Mouse (Mus musculus) liver, embryonic 13.5 days (tissue): ENCODE measurements around the gene Olfr1166. TPM values are rescaled to one million over a fixed set of nuclear protein-coding genes. Genes with fewer than 3 reads are reported as not detected.
"Not testable (repeated sequence)": the region's sequence is repeated elsewhere in the genome, so short reads cannot be mapped to it uniquely, and the experiment has no call there.

Experiments used
- ATAC-seq: fragments of 200-750 bp; cut with Nextera tagmentation; 2 replicates; pipeline ENCODE4 v1.8.0; 2017; ENCODE audit warnings: low read depth, mild to moderate bottlenecking, moderate number of reproducible peaks, moderate library complexity
- DNase-seq: peaks from one replicate; pipeline ENCODE4 v3.0.0; 2022
- H3K27ac ChIP-seq: fragments of 300-500 bp; sonication (generic); 2 replicates; pipeline ENCODE4 v1.5.1; 2015; ENCODE audit warnings: moderate library complexity, mild to moderate bottlenecking, inconsistent platforms
- H3K27me3 ChIP-seq: fragments of 300-500 bp; sonication (generic); 2 replicates; pipeline ENCODE4 v1.6.1; 2015; ENCODE audit warnings: mild to moderate bottlenecking, inconsistent platforms
- H3K36me3 ChIP-seq: fragments of 300-500 bp; sonication (generic); 2 replicates; pipeline ENCODE4 v1.6.1; 2015; ENCODE audit warnings: mild to moderate bottlenecking, inconsistent platforms
- H3K4me1 ChIP-seq: fragments of 300-500 bp; sonication (generic); replicated peaks from 2 replicates; pipeline ENCODE4 v1.6.1; 2015; ENCODE audit warnings: inconsistent platforms
- H3K4me2 ChIP-seq: fragments of 300-500 bp; sonication (generic); 2 replicates; pipeline ENCODE4 v1.6.1; 2015; ENCODE audit warnings: inconsistent platforms, mild to moderate bottlenecking, moderate library complexity
- H3K4me3 ChIP-seq: fragments of 300-500 bp; sonication (generic); replicated peaks from 2 replicates; pipeline ENCODE4 v1.5.1; 2015; ENCODE audit warnings: mild to moderate bottlenecking, inconsistent platforms
- H3K9ac ChIP-seq: fragments of 300-500 bp; sonication (generic); 2 replicates; pipeline ENCODE4 v1.6.1; 2015; ENCODE audit warnings: mild to moderate bottlenecking, inconsistent platforms
- H3K9me3 ChIP-seq: fragments of 300-500 bp; sonication (generic); replicated peaks from 2 replicates; pipeline ENCODE4 v1.6.1; 2016; ENCODE audit warnings: inconsistent platforms
- WGBS: fragments of 180-500 bp; shearing (Covaris S2); methylation state at CpG from one replicate; pipeline ENCODE4 v1.1.7; 2015; ENCODE audit not compliant: insufficient replicate concordance; 5-methylcytosine and 5-hydroxymethylcytosine counted together
- polyA plus RNA-seq: library from polyadenylated mRNA; unstranded; fragments of >200 nt; fragmentation: Nextera tagmentation; extraction: Ambion mirVana; gene quantifications from 2 replicates; pipeline ENCODE4 v1.2.1, GENCODE M21; 2015

Olfr1166 gene
- not detected in 2 replicates for polyA plus RNA-seq

GRCm38 (mm10) chr2:88128172-88128571, at the start of gene Olfr1166:
Gene Olfr1166, minus strand, starts transcription at chr2:88128272.
- no peak for DNase-seq
- Histone ChIP-seq H3K4me2 (no peak within 1 kb of the TSS), H3K36me3 (no peaks in the 10 kb centered on the region), H3K4me1 (no peaks in the 10 kb centered on the region), H3K27me3 (no peaks in the 10 kb centered on the region), H3K4me3 (no peak within 1 kb of the TSS), H3K27ac (no peak within 1 kb of the TSS), H3K9ac (no peak within 1 kb of the TSS), H3K9me3 (no peaks in the 10 kb centered on the region)
- 67% methylated on average over 1 of the region's 1 CpGs for WGBS
- ATAC-seq = no peak

- not testable (repeated sequence) for H3K4me1 ChIP-seq, H3K27ac ChIP-seq, DNase-seq, H3K4me3 ChIP-seq, H3K9me3 ChIP-seq, ATAC-seq, H3K4me2 ChIP-seq, H3K9ac ChIP-seq, H3K27me3 ChIP-seq, H3K36me3 ChIP-seq
- WGBS = 62% methylated on average over 1 of the region's 1 CpGs
Observed at GRCm38 (mm10) chr2:88155093-88155492, 27.0 kb upstream of the Olfr1166 start, which contains the start of gene Olfr1167. Gene Olfr1167, minus strand, starts transcription at chr2:88155193.

- 62% methylated on average over 4 of the region's 4 CpGs for WGBS
- Histone ChIP-seq H3K4me1 (no peaks in the 10 kb centered on the region), H3K27ac (no peak within 1 kb of the TSS), H3K27me3 (no peaks in the 10 kb centered on the region), H3K9ac (no peak within 1 kb of the TSS), H3K4me3 (no peak within 1 kb of the TSS), H3K4me2 (no peak within 1 kb of the TSS), H3K36me3 (no peaks in the 10 kb centered on the region), H3K9me3 (no peaks in the 10 kb centered on the region)
- ATAC-seq (no peak), DNase-seq (no peak)
Observed at GRCm38 (mm10) chr2:88093866-88094265, 34.2 kb downstream of the Olfr1166 start, which contains the start of gene Olfr1164. Gene Olfr1164, minus strand, starts transcription at chr2:88093966.

Other genes with a start within 250 kb of the Olfr1166 start
- gene Olfr1153, start 233.3 kb downstream of the Olfr1166 start, polyA plus RNA-seq = not detected in 2 replicates
- gene Olfr1154, start 223.1 kb downstream of the Olfr1166 start, polyA plus RNA-seq = not detected in 2 replicates
- gene Olfr1155, start 183.1 kb downstream of the Olfr1166 start, polyA plus RNA-seq = not detected in 2 replicates
- gene Olfr1156, start 175.2 kb downstream of the Olfr1166 start, polyA plus RNA-seq = not detected in 2 replicates
- gene Olfr1157, start 160.0 kb downstream of the Olfr1166 start, polyA plus RNA-seq = not detected in 2 replicates
- not detected in 2 replicates for gene Olfr74, start 153.6 kb downstream of the Olfr1166 start, polyA plus RNA-seq
- gene Olfr1158, start 138.2 kb downstream of the Olfr1166 start, polyA plus RNA-seq = not detected in 2 replicates
- gene Olfr1160, start 120.0 kb downstream of the Olfr1166 start, polyA plus RNA-seq = not detected in 2 replicates
- gene Olfr1161, start 105.5 kb downstream of the Olfr1166 start, polyA plus RNA-seq = not detected in 2 replicates
- not detected in 2 replicates for gene Olfr73, start 90.6 kb downstream of the Olfr1166 start, polyA plus RNA-seq
- not detected in 2 replicates for gene Olfr1162, start 77.1 kb downstream of the Olfr1166 start, polyA plus RNA-seq
- gene Olfr1163, start 56.4 kb downstream of the Olfr1166 start, polyA plus RNA-seq = not detected in 2 replicates
- not detected in 2 replicates for gene Olfr1164, start 34.3 kb downstream of the Olfr1166 start, polyA plus RNA-seq
- gene Olfr1167, start 26.9 kb upstream of the Olfr1166 start, polyA plus RNA-seq = not detected in 2 replicates
- gene Olfr1168, start 53.6 kb upstream of the Olfr1166 start, polyA plus RNA-seq = not detected in 2 replicates
- gene Olfr1170, start 100.1 kb upstream of the Olfr1166 start, polyA plus RNA-seq = not detected in 2 replicates
- gene Olfr1173, start 151.6 kb upstream of the Olfr1166 start, polyA plus RNA-seq = not detected in 2 replicates
- not detected in 2 replicates for gene Olfr1174-ps, start 186.9 kb upstream of the Olfr1166 start, polyA plus RNA-seq
- gene Olfr1175-ps, start 198.9 kb upstream of the Olfr1166 start, polyA plus RNA-seq = not detected in 2 replicates
- gene Olfr1176, start 208.4 kb upstream of the Olfr1166 start, polyA plus RNA-seq = not detected in 2 replicates
- gene Olfr1177-ps, start 218.2 kb upstream of the Olfr1166 start, polyA plus RNA-seq = not detected in 2 replicates